Mouse (Mus musculus): ENCODE results near the gene Esrrb.

DNA sequence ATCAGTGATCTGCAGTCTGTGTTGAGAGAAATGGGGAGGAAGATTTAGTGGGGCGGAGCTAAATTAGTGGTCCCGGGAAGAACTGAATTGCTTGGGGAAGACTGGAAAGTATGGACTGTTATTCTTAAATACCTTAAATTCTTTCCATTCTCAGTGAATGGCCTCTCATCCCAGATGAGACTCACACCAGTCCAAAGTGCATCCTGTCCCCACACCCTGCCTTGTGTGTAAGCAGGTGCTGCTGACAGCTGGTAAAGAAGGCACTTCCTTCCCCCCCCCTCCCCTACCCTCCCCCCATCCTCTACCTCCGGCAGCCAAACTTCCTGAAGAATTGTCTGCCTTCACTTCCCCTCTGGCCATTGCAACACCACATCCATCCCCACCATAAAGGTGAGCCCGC, 105.3 kb downstream of the Esrrb start:
- TF ChIP-seq CTCF (IDR thresholded peaks at IDR 0.05; ENCODE audit: low read depth, low read length) = no peak
- no peak for TF ChIP-seq POLR2A (IDR thresholded peaks at IDR 0.05; ENCODE audit: insufficient read depth, low read length)
- peak; percentile 100 for TF ChIP-seq EP300 (IDR thresholded peaks at IDR 0.05; ENCODE audit: insufficient read depth, low read depth, low read length)

Measured in ES-Bruce4 (cell line).